Comparison of ENCODE assay signal across 9 mouse cellular contexts in the genomic region with DNA sequence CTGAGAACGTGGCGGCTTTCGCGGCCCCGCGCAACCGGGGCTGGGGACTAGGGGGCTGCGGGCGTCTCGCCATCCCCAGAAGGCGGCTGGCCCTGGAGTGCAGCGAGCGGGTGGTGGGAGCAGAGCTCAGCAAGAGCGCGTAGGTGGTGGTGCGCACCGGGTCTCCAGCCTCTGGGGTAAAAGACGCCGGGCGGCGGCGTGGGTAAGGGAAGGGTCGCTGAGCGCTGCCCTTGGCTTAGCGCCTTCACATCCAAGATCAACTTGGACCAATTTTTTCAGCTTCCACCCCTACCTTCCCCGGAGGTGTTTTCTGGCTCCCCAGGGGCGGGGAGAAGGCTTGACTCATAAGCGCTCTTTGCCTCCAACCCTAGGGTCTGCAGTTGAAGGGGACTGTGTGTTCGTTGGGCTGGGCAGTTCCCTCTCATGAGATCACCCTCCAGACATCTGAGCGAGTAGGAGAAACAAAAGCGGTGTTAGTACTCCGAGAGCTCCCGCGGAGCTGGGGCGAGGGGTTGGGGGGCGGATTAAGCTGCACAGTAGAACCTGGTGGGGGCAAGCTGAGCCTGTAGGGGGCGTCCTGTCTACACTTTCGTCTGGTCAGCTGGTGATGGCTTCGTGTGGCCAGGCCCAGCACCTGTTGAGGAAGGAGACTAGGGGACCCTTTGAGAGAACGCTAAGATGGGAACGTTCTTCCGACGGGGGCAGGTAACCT. TPM values are rescaled to one million over a fixed set of nuclear protein-coding genes. Genes with fewer than 3 reads are reported as not detected.
DNase-seq lines count a peak whose midpoint lies in the region; ATAC-seq and TF ChIP-seq lines count a peak whose summit lies in the region.
"Had no signal": no experiment of that assay in that cellular context is flagged by ENCODE, and none has a peak within 500 bp of the region (broad histone marks: within the 10 kb centered on the region; RNA-seq: fewer than 3 reads in every experiment).

No protein-coding gene starts in this region.

- no peaks in the 10 kb centered on the region for H3K9me3 ChIP-seq in embryonic facial prominence, embryonic 10.5 days
- no peaks in the 10 kb centered on the region for H3K9me3 ChIP-seq in heart, postnatal 0 days (replicated peaks; ENCODE audit: control insufficient read depth, low read length)
- H3K9me3 ChIP-seq in midbrain, embryonic 13.5 days = no peaks in the 10 kb centered on the region

- H3K4me2 ChIP-seq in heart, postnatal 0 days (ENCODE audit: low read depth, low read length) = peak overlapping the region; percentile 76
- peak overlapping the region; percentile 90 for H3K4me2 ChIP-seq in midbrain, embryonic 13.5 days (replicated peaks)

- no peaks in the 10 kb centered on the region for H3K36me3 ChIP-seq in embryonic facial prominence, embryonic 10.5 days (replicated peaks)
- H3K36me3 ChIP-seq in heart, postnatal 0 days (replicated peaks; ENCODE audit: control insufficient read depth, insufficient read depth, low read length) = no peaks in the 10 kb centered on the region
- no peaks in the 10 kb centered on the region for H3K36me3 ChIP-seq in midbrain, embryonic 13.5 days
- no peaks in the 10 kb centered on the region for H3K36me3 ChIP-seq in thymus, adult 2 months (ENCODE audit: control insufficient read depth, insufficient read depth, low read length)

- no peak for TF ChIP-seq POLR2A in thymus, adult 2 months (IDR thresholded peaks at IDR 0.05; ENCODE audit: control insufficient read depth, extremely low read depth, insufficient read depth, low read length, poor library complexity)

- 1% methylated on average over 43 of the region's 43 CpGs for WGBS in embryonic facial prominence, embryonic 10.5 days
- WGBS in heart, postnatal 0 days = 2% methylated on average over 43 of the region's 43 CpGs
- under 1% methylated on average over 43 of the region's 43 CpGs for WGBS in midbrain, embryonic 13.5 days
- 7% methylated on average over 43 of the region's 43 CpGs for WGBS in thymus, adult 2 months

- TF ChIP-seq CTCF in heart, postnatal 0 days (IDR thresholded peaks at IDR 0.05; ENCODE audit: low read depth) = no peak
- no peak for TF ChIP-seq CTCF in thymus, adult 2 months (IDR thresholded peaks at IDR 0.05; ENCODE audit: borderline replicate concordance, control insufficient read depth, extremely low read depth, insufficient read depth, low read length, poor library complexity)

- peak; percentile 20 for DNase-seq in thymus, postnatal 4 days
- no peak for DNase-seq in thymus, adult 18-20 months
- DNase-seq in embryonic facial prominence, embryonic 10.5 days (ENCODE audit: low spot score) = peak; percentile 78
- DNase-seq in heart, postnatal 0 days (ENCODE audit: low spot score) = no peak
- peak; percentile 50 to 58 for DNase-seq in left cerebral cortex, adult 8-10 months (ENCODE audit: low spot score in 2 of 2)
- DNase-seq in urinary bladder, postnatal 36 days (ENCODE audit: low spot score in 2 of 2) = peak; percentile 10 to 23
- no peak for DNase-seq in thymus, adult 2 months

- H3K4me3 ChIP-seq in embryonic facial prominence, embryonic 10.5 days = peak overlapping the region; percentile 82
- H3K4me3 ChIP-seq in heart, postnatal 0 days (ENCODE audit: low read depth, low read length) = peak overlapping the region; percentile 51
- peak overlapping the region; percentile 88 for H3K4me3 ChIP-seq in midbrain, embryonic 13.5 days (replicated peaks)
- no peak overlapping the region for H3K4me3 ChIP-seq in thymus, adult 2 months (ENCODE audit: control insufficient read depth, insufficient read depth, low read length)

- ATAC-seq in heart, postnatal 0 days (ENCODE audit: insufficient read depth, low read depth) = peak; percentile 21; the same call in 1 of the 2 replicates
- ATAC-seq in midbrain, embryonic 13.5 days = peak; percentile 63

- peak overlapping the region; percentile 87 for H3K27ac ChIP-seq in embryonic facial prominence, embryonic 10.5 days (replicated peaks)
- no peak overlapping the region for H3K27ac ChIP-seq in heart, postnatal 0 days (ENCODE audit: low read depth)
- H3K27ac ChIP-seq in midbrain, embryonic 13.5 days = peak overlapping the region; percentile 94
- no peak overlapping the region for H3K27ac ChIP-seq in thymus, adult 2 months (ENCODE audit: control insufficient read depth, insufficient read depth, low read length)

- TF ChIP-seq EP300 in heart, postnatal 0 days (IDR thresholded peaks at IDR 0.05; ENCODE audit: low read depth) = no peak

- H3K27me3 ChIP-seq in embryonic facial prominence, embryonic 10.5 days (replicated peaks; ENCODE audit: low read depth, poor library complexity, severe bottlenecking) = peaks cover 80% of the 10 kb centered on the region
- peaks cover 67% of the 10 kb centered on the region for H3K27me3 ChIP-seq in heart, postnatal 0 days (ENCODE audit: control insufficient read depth, insufficient read depth, low read length)
- H3K27me3 ChIP-seq in midbrain, embryonic 13.5 days = peaks cover 26% of the 10 kb centered on the region
- H3K27me3 ChIP-seq in thymus, adult 2 months (ENCODE audit: control insufficient read depth, insufficient read depth, low read length) = peaks cover 5% of the 10 kb centered on the region; the same call in 1 of the 2 replicates

- H3K4me1 ChIP-seq in embryonic facial prominence, embryonic 10.5 days = peaks cover 57% of the 10 kb centered on the region
- no peaks in the 10 kb centered on the region for H3K4me1 ChIP-seq in heart, postnatal 0 days (ENCODE audit: control insufficient read depth, insufficient read depth)
- H3K4me1 ChIP-seq in midbrain, embryonic 13.5 days (replicated peaks) = peaks cover 47% of the 10 kb centered on the region
- H3K4me1 ChIP-seq in thymus, adult 2 months (replicated peaks; ENCODE audit: control insufficient read depth, insufficient read depth, low read length) = 0 out of 2 replicates have a peak, but pooled peaks cover 2% of the 10 kb centered on the region

- H3K9ac ChIP-seq in heart, postnatal 0 days (replicated peaks; ENCODE audit: low read depth, low read length) = peak overlapping the region; percentile 27; the same call in 1 of the 2 replicates
- peak overlapping the region; percentile 84 for H3K9ac ChIP-seq in midbrain, embryonic 13.5 days (replicated peaks)

RNA-seq across cellular contexts. Expression of a gene that starts 1.7 kb away (rescaled TPM):
- polyA plus RNA-seq in embryonic facial prominence, embryonic 10.5 days (2016; fragmentation: Nextera tagmentation; extraction: Ambion mirVana) = 14.1 and 16.4 TPM in 2 replicates
- 4.1 and 12.1 TPM in 2 replicates for total RNA-seq in heart, postnatal 0 days (2014; rRNA removed; ENCODE audit: low replicate concordance)
- 3.5 and 3.9 TPM in 2 replicates for polyA plus RNA-seq in heart, postnatal 0 days (2015; fragmentation: Nextera tagmentation; extraction: Ambion mirVana)
- 100 to 1,000 TPM in 1 of 4 experiments, 10 to 100 TPM in 3; 94.5 to 107 (median 97.9) TPM for total RNA-seq in left cerebral cortex, adult 8-10 months (2022)
- polyA plus RNA-seq in midbrain, embryonic 13.5 days (2015; fragmentation: Nextera tagmentation; extraction: Ambion mirVana) = 32.1 and 34.7 TPM in 2 replicates
- 0.98 and 1.1 TPM in 2 replicates for polyA plus RNA-seq in thymus, adult 2 months (2012; rRNA removed)
- total RNA-seq: neutrophil, adult 5-6 weeks had no signal

RNA-seq across cellular contexts. Expression of a gene that starts 56.9 kb away (rescaled TPM):
- polyA plus RNA-seq in embryonic facial prominence, embryonic 10.5 days (2016; fragmentation: Nextera tagmentation; extraction: Ambion mirVana) = 30.8 and 32.4 TPM in 2 replicates
- total RNA-seq in heart, postnatal 0 days (2014; rRNA removed; ENCODE audit: low replicate concordance) = 11.2 and 32.5 TPM in 2 replicates
- polyA plus RNA-seq in heart, postnatal 0 days (2015; fragmentation: Nextera tagmentation; extraction: Ambion mirVana) = 6.8 and 7.7 TPM in 2 replicates
- total RNA-seq in left cerebral cortex, adult 8-10 months (2022) = 10 to 100 TPM; 89.9 to 97.8 (median 94.5) TPM
- 54.8 and 58.4 TPM in 2 replicates for polyA plus RNA-seq in midbrain, embryonic 13.5 days (2015; fragmentation: Nextera tagmentation; extraction: Ambion mirVana)
- polyA plus RNA-seq in thymus, adult 2 months (2012; rRNA removed) = 18.7 and 19.6 TPM in 2 replicates

Comparison
In these comparisons a context has a peak if more than half of its experiments do, and no peak if none do; other contexts are left out.
1. DNase-seq: peak in thymus, postnatal 4 days (single experiment), embryonic facial prominence, embryonic 10.5 days (single experiment), left cerebral cortex, adult 8-10 months (2 of 2) and urinary bladder, postnatal 36 days (2 of 2); none in thymus, adult 18-20 months (0 of 2), heart, postnatal 0 days (single experiment) and thymus, adult 2 months (single experiment).
2. H3K27ac ChIP-seq: peak in embryonic facial prominence, embryonic 10.5 days (single experiment) and midbrain, embryonic 13.5 days (single experiment); none in heart, postnatal 0 days (single experiment) and thymus, adult 2 months (single experiment).